Mouse (Mus musculus): ENCODE measurements at regions not wholly inside any gene's neighbourhood (a gene's known extent, or its start where the extent isn't known, plus 50 kb on each side); places are given as distances from the start of the nearest gene placed in this dataset.

GRCm38 (mm10) chr7:52399513-52399912 lies 384.0 kb upstream of the 1700015G11Rik start:
- no peak for DNase-seq (ENCODE audit: low spot score)

- DNase-seq (ENCODE audit: low spot score) = peak; percentile 4
These were observed 376.3 kb upstream of the 1700015G11Rik start for GRCm38 (mm10) chr7:52391793-52392192.

Data from c-Kit-positive CD71-positive TER-119-positive erythroid progenitor cells, embryonic 14.5 days (primary cell).